Mouse (Mus musculus) left cerebral cortex, adult 2 months (tissue): Measurements from ENCODE around the gene Dtnbp1. TPM values are rescaled to one million over a fixed set of nuclear protein-coding genes. Genes with fewer than 3 reads are reported as not detected.

Experiments used
- DNase-seq, 2 experiments: peaks; one replicate each; pipeline ENCODE4 v3.0.0; 2021 to 2022; ENCODE audit warnings: low spot score in 2 of 2, mixed read lengths in 1 of 2; ENCODE audit errors: extremely low spot score in 1 of 2
- H3K27ac ChIP-seq: fragments of 200-600 bp; 2 replicates; pipeline ENCODE4 v1.8.1; 2022
- H3K4me3 ChIP-seq: fragments of 200-600 bp; 2 replicates; pipeline ENCODE4 v1.8.1; 2022
- CTCF ChIP-seq: fragments of 200-600 bp; IDR thresholded peaks from 2 replicates; pipeline ENCODE4 v1.8.1; 2022; ENCODE audit warnings: antibody characterized with exemption, mild to moderate bottlenecking, moderate library complexity
- intact Hi-C: fragments of 180-260 bp; cut with DNase I; formaldehyde crosslinking; loops from one replicate; pipeline ENCODE4 v1.15.1; 2025
- total RNA-seq, 2 experiments: library from RNA; stranded (reverse); gene quantifications; 2 replicates each; pipeline ENCODE4 v1.2.3; 2021

Gene Dtnbp1
- total RNA-seq, 2 experiments from 2014 or later = 90.1 to 93.8 TPM

GRCm38 (mm10) chr13:44937681-44938080, 64.3 kb downstream of the Dtnbp1 start:
- H3K4me3 ChIP-seq = no peak overlapping the region
- no peak for DNase-seq
- no peak for TF ChIP-seq CTCF
- intact Hi-C loops = no loop called here
- H3K27ac ChIP-seq = no peak overlapping the region

- no peak overlapping the region for H3K4me3 ChIP-seq
- intact Hi-C loops = no loop called here
- DNase-seq = no peak
- H3K27ac ChIP-seq = no peak overlapping the region
- no peak for TF ChIP-seq CTCF
Measured at GRCm38 (mm10) chr13:44933575-44933974, 68.4 kb downstream of the Dtnbp1 start.

GRCm38 (mm10) chr13:44932307-44933264, 69.4 kb downstream of the Dtnbp1 start:
- H3K4me3 ChIP-seq = no peak overlapping the region
- H3K27ac ChIP-seq = no peak overlapping the region
- no peak for DNase-seq
- TF ChIP-seq CTCF = no peak
- intact Hi-C loops = no loop called here

GRCm38 (mm10) chr13:44926311-44926710, 75.6 kb downstream of the Dtnbp1 start:
- no peak for DNase-seq
- H3K4me3 ChIP-seq = no peak overlapping the region
- intact Hi-C loops = no loop called here
- no peak overlapping the region for H3K27ac ChIP-seq
- TF ChIP-seq CTCF = no peak

- no peak overlapping the region for H3K27ac ChIP-seq
- no peak for TF ChIP-seq CTCF
- no peak overlapping the region for H3K4me3 ChIP-seq
- no peak for DNase-seq
- intact Hi-C loops = no loop called here
Measured at GRCm38 (mm10) chr13:44925173-44925572, 76.8 kb downstream of the Dtnbp1 start.

GRCm38 (mm10) chr13:44924042-44924441, 77.9 kb downstream of the Dtnbp1 start:
- H3K27ac ChIP-seq = no peak overlapping the region
- intact Hi-C loops = no loop called here
- DNase-seq = no peak
- no peak for TF ChIP-seq CTCF
- no peak overlapping the region for H3K4me3 ChIP-seq

- no peak for TF ChIP-seq CTCF
- intact Hi-C loops = no loop called here
- Histone ChIP-seq H3K27ac (no peak overlapping the region), H3K4me3 (no peak overlapping the region)
- no peak for DNase-seq
Measured at GRCm38 (mm10) chr13:44921721-44922120, 80.2 kb downstream of the Dtnbp1 start.

- no peak for TF ChIP-seq CTCF
- Histone ChIP-seq H3K27ac (no peak overlapping the region), H3K4me3 (no peak overlapping the region)
- intact Hi-C loops = no loop called here
- no peak for DNase-seq
Measured at GRCm38 (mm10) chr13:44921095-44921494, 80.9 kb downstream of the Dtnbp1 start.

- Histone ChIP-seq H3K4me3 (no peak overlapping the region), H3K27ac (no peak overlapping the region)
- no peak for TF ChIP-seq CTCF
- intact Hi-C loops = no loop called here
- DNase-seq = no peak
Measured at GRCm38 (mm10) chr13:44918269-44918668, 83.7 kb downstream of the Dtnbp1 start.

GRCm38 (mm10) chr13:44917202-44917601, 84.7 kb downstream of the Dtnbp1 start:
- Histone ChIP-seq H3K27ac (no peak overlapping the region), H3K4me3 (no peak overlapping the region)
- TF ChIP-seq CTCF = no peak
- no peak for DNase-seq
- intact Hi-C loops = no loop called here

GRCm38 (mm10) chr13:44915945-44916344, 86.0 kb downstream of the Dtnbp1 start:
- intact Hi-C loops = no loop called here
- no peak for DNase-seq
- TF ChIP-seq CTCF = peak; percentile 41
- no peak overlapping the region for H3K4me3 ChIP-seq
- no peak overlapping the region for H3K27ac ChIP-seq

- no peak for DNase-seq
- intact Hi-C loops = no loop called here
- Histone ChIP-seq H3K4me3 (no peak overlapping the region), H3K27ac (no peak overlapping the region)
- no peak for TF ChIP-seq CTCF
Measured at GRCm38 (mm10) chr13:44915382-44915781, 86.6 kb downstream of the Dtnbp1 start.

GRCm38 (mm10) chr13:44913560-44913959, 88.4 kb downstream of the Dtnbp1 start:
- intact Hi-C loops = no loop called here
- peak; percentile 19; the same call in 1 of the 2 replicates for TF ChIP-seq CTCF
- Histone ChIP-seq H3K4me3 (no peak overlapping the region), H3K27ac (no peak overlapping the region)
- DNase-seq = no peak
